Mouse (Mus musculus) kidney, postnatal 25 days (tissue): ENCODE results near the gene Anapc15-ps.

Experiments
- DNase-seq, 2 experiments: peaks; one replicate each; pipeline ENCODE4 v3.0.0; 2021; ENCODE audit warnings: mixed read lengths in 2 of 2

Anapc15-ps gene

DNA sequence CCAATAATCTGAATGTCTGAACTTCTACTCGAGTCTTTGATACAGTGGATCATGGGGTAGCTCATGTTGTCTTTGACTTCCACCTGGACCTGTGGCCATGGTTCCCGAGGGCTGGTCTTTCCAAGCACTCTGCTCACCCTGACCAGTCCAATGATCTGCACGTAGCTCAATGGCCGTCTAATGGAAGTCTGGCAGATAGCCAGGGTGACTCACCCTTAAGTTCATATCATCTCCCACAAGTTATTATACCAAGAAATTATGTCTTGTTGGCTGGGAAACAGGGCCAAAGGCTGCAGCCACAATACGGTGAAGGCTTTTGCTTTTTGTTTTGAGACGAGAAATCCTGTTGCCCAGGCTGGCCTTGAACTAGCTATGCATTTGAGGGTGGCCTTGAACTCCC, 45.9 kb downstream of the Anapc15-ps start:
- no peak for DNase-seq

DNA sequence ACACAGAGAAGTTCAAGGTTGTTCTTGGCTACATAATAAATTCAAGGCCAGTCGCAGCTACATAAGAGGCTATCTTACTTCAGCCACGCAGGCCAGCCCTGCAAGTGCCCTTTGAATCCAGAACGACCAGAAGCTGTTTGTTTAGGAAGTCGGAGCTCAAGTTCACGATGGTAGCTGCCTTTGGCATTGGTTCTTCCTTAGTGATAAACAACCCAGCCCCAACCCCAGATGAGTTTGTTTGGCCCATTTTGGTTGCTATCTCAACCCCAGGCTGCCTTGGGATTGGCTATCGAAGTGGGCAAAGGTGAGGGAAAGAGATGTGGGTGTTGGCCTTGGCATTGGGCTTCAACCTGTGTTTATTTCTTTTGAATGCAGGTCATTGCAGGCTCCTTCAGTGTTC, 48.0 kb downstream of the Anapc15-ps start:
- DNase-seq: peak; percentile 34 to 61

DNA sequence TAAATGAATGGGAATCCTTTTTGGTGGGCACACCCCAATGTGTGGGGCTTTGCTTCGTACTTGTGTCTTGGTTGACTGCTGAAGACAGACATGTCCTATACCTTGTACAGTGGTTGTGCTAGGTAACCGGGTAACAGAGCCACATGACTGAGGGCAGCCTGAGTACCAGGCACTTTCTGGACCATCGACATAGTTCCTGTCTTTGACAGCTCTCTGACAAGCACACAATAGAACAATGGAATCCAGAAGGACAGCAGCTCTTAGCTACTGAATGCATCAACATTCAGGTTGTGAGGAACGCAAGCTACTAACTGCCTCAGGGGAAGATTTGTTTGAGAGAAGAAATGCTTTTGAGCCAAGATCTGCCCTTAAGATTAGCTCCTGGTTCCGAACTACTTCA, 49.2 kb downstream of the Anapc15-ps start:
- peak in 1 of 2 experiments; percentile 24 for DNase-seq

- DNase-seq: no peak
Measured at GRCm38 (mm10) chr10:95623518-95623905, 49.7 kb downstream of the Anapc15-ps start.
